Mouse (Mus musculus): ENCODE data around the gene Plekha5. TPM values are rescaled to one million over a fixed set of nuclear protein-coding genes. Genes with fewer than 3 reads are reported as not detected.

Gene Plekha5
- 54.2 and 59.4 TPM in 2 replicates for polyA plus RNA-seq (2016; fragmentation: Nextera tagmentation; extraction: Ambion mirVana)

- peak; percentile 84 for ATAC-seq (ENCODE audit: insufficient number of reproducible peaks, insufficient read depth, low FRiP score, low TSS enrichment)
- Histone ChIP-seq H3K27ac (peak within 1 kb of the TSS; percentile 94), H3K9me3 (no peaks in the 10 kb centered on the region), H3K4me2 (replicated peaks) (peak within 1 kb of the TSS; percentile 64), H3K27me3 (no peaks in the 10 kb centered on the region), H3K36me3 (peaks cover 5% of the 10 kb centered on the region; the same call in 1 of the 2 replicates), H3K9ac (peak within 1 kb of the TSS; percentile 94), H3K4me3 (peak within 1 kb of the TSS; percentile 94), H3K4me1 (peaks cover 9% of the 10 kb centered on the region)
- under 1% methylated on average over 42 of the region's 65 CpGs for WGBS
These were observed at the start of gene Plekha5 for GRCm38 (mm10) chr6:140423846-140424200. Gene Plekha5 (plus strand): TSS chr6:140424054.

GRCm38 (mm10) chr6:140375671-140376070 is 48.2 kb upstream of the Plekha5 start:
- 49% methylated on average over 4 of the region's 4 CpGs for WGBS

GRCm38 (mm10) chr6:140380588-140380987 is 43.3 kb upstream of the Plekha5 start:
- Histone ChIP-seq H3K9me3 (no peaks in the 10 kb centered on the region), H3K36me3 (no peaks in the 10 kb centered on the region), H3K4me3 (no peak overlapping the region), H3K4me2 (replicated peaks) (no peak overlapping the region), H3K27me3 (no peaks in the 10 kb centered on the region), H3K4me1 (no peaks in the 10 kb centered on the region), H3K9ac (no peak overlapping the region), H3K27ac (no peak overlapping the region)
- ATAC-seq (ENCODE audit: insufficient number of reproducible peaks, insufficient read depth, low FRiP score, low TSS enrichment): no peak
- WGBS: 70% methylated on average over 2 of the region's 2 CpGs

More at GRCm38 (mm10) chr6:140375671-140376070, 48.2 kb upstream of the Plekha5 start:
- H3K4me3 ChIP-seq: no peak overlapping the region
- no peaks in the 10 kb centered on the region for H3K4me1 ChIP-seq
- no peak for ATAC-seq (ENCODE audit: insufficient number of reproducible peaks, insufficient read depth, low FRiP score, low TSS enrichment)
- H3K9me3 ChIP-seq: no peaks in the 10 kb centered on the region
- H3K27ac ChIP-seq: no peak overlapping the region
- H3K9ac ChIP-seq: no peak overlapping the region
- H3K27me3 ChIP-seq: no peaks in the 10 kb centered on the region
- H3K4me2 ChIP-seq (replicated peaks): no peak overlapping the region
- no peaks in the 10 kb centered on the region for H3K36me3 ChIP-seq

- Histone ChIP-seq H3K4me3 (no peak overlapping the region), H3K4me2 (replicated peaks) (no peak overlapping the region), H3K9ac (no peak overlapping the region), H3K4me1 (no peaks in the 10 kb centered on the region), H3K36me3 (no peaks in the 10 kb centered on the region), H3K27me3 (no peaks in the 10 kb centered on the region), H3K9me3 (no peaks in the 10 kb centered on the region), H3K27ac (no peak overlapping the region)
- no peak for ATAC-seq (ENCODE audit: insufficient number of reproducible peaks, insufficient read depth, low FRiP score, low TSS enrichment)
- WGBS: 77% methylated on average over 8 of the region's 8 CpGs
These were observed 42.7 kb upstream of the Plekha5 start for GRCm38 (mm10) chr6:140381162-140381561.

GRCm38 (mm10) chr6:140383580-140384400 is 40.1 kb upstream of the Plekha5 start:
- H3K36me3 ChIP-seq: no peaks in the 10 kb centered on the region
- H3K4me2 ChIP-seq (replicated peaks): no peak overlapping the region
- H3K4me1 ChIP-seq: no peaks in the 10 kb centered on the region
- H3K9me3 ChIP-seq: no peaks in the 10 kb centered on the region
- H3K9ac ChIP-seq: no peak overlapping the region
- H3K27me3 ChIP-seq: no peaks in the 10 kb centered on the region
- WGBS: 86% methylated on average over 10 of the region's 10 CpGs
- ATAC-seq (ENCODE audit: insufficient number of reproducible peaks, insufficient read depth, low FRiP score, low TSS enrichment): no peak
- no peak overlapping the region for H3K27ac ChIP-seq
- H3K4me3 ChIP-seq: no peak overlapping the region

GRCm38 (mm10) chr6:140396687-140397086 is 27.2 kb upstream of the Plekha5 start:
- no peak for ATAC-seq (ENCODE audit: insufficient number of reproducible peaks, insufficient read depth, low FRiP score, low TSS enrichment)
- Histone ChIP-seq H3K4me2 (replicated peaks) (no peak overlapping the region), H3K27ac (no peak overlapping the region), H3K36me3 (no peaks in the 10 kb centered on the region), H3K27me3 (no peaks in the 10 kb centered on the region), H3K9ac (no peak overlapping the region), H3K9me3 (no peaks in the 10 kb centered on the region), H3K4me1 (no peaks in the 10 kb centered on the region), H3K4me3 (no peak overlapping the region)
- WGBS: 85% methylated on average over 7 of the region's 7 CpGs

GRCm38 (mm10) chr6:140402766-140403310 is 21.0 kb upstream of the Plekha5 start:
- 63% methylated on average over 13 of the region's 13 CpGs for WGBS
- Histone ChIP-seq H3K36me3 (no peaks in the 10 kb centered on the region), H3K4me1 (no peaks in the 10 kb centered on the region), H3K4me3 (no peak overlapping the region), H3K27ac (no peak overlapping the region), H3K9me3 (no peaks in the 10 kb centered on the region), H3K27me3 (no peaks in the 10 kb centered on the region), H3K4me2 (replicated peaks) (no peak overlapping the region), H3K9ac (no peak overlapping the region)
- ATAC-seq (ENCODE audit: insufficient number of reproducible peaks, insufficient read depth, low FRiP score, low TSS enrichment): no peak

GRCm38 (mm10) chr6:140411996-140412395 is 11.9 kb upstream of the Plekha5 start:
- ATAC-seq (ENCODE audit: insufficient number of reproducible peaks, insufficient read depth, low FRiP score, low TSS enrichment): no peak
- no peaks in the 10 kb centered on the region for H3K27me3 ChIP-seq
- no peaks in the 10 kb centered on the region for H3K9me3 ChIP-seq
- no peak overlapping the region for H3K27ac ChIP-seq
- WGBS: 82% methylated on average over 3 of the region's 3 CpGs
- H3K9ac ChIP-seq: no peak overlapping the region
- no peaks in the 10 kb centered on the region for H3K4me1 ChIP-seq
- no peak overlapping the region for H3K4me3 ChIP-seq
- H3K36me3 ChIP-seq: no peaks in the 10 kb centered on the region
- H3K4me2 ChIP-seq (replicated peaks): no peak overlapping the region

GRCm38 (mm10) chr6:140423041-140423845 is 611 bp upstream of the Plekha5 start:
- 8% methylated on average over 29 of the region's 29 CpGs for WGBS
- ATAC-seq (ENCODE audit: insufficient number of reproducible peaks, insufficient read depth, low FRiP score, low TSS enrichment): no peak
- H3K4me3 ChIP-seq: peak overlapping the region; percentile 94
- H3K9ac ChIP-seq: peak overlapping the region; percentile 94
- peak overlapping the region; percentile 94 for H3K27ac ChIP-seq
- no peaks in the 10 kb centered on the region for H3K27me3 ChIP-seq
- H3K9me3 ChIP-seq: no peaks in the 10 kb centered on the region
- peak overlapping the region; percentile 64 for H3K4me2 ChIP-seq (replicated peaks)
- H3K36me3 ChIP-seq: peaks cover 5% of the 10 kb centered on the region; the same call in 1 of the 2 replicates
- peaks cover 9% of the 10 kb centered on the region for H3K4me1 ChIP-seq

GRCm38 (mm10) chr6:140424201-140424990 is 542 bp downstream of the Plekha5 start:
- Histone ChIP-seq H3K9ac (peak overlapping the region; percentile 94), H3K4me1 (peaks cover 9% of the 10 kb centered on the region), H3K4me3 (peak overlapping the region; percentile 94), H3K36me3 (peaks cover 11% of the 10 kb centered on the region; the same call in 1 of the 2 replicates), H3K4me2 (replicated peaks) (peak overlapping the region; percentile 64), H3K27me3 (no peaks in the 10 kb centered on the region), H3K27ac (peak overlapping the region; percentile 94), H3K9me3 (no peaks in the 10 kb centered on the region)
- peak; percentile 82 for ATAC-seq (ENCODE audit: insufficient number of reproducible peaks, insufficient read depth, low FRiP score, low TSS enrichment)
- WGBS: 1% methylated on average over 66 of the region's 72 CpGs

- peak overlapping the region; percentile 94 for H3K9ac ChIP-seq
- H3K27me3 ChIP-seq: no peaks in the 10 kb centered on the region
- peak; percentile 30; the same call in 1 of the 2 replicates for ATAC-seq (ENCODE audit: insufficient number of reproducible peaks, insufficient read depth, low FRiP score, low TSS enrichment)
- H3K27ac ChIP-seq: peak overlapping the region; percentile 94
- peak overlapping the region; percentile 64 for H3K4me2 ChIP-seq (replicated peaks)
- no peaks in the 10 kb centered on the region for H3K9me3 ChIP-seq
- peaks cover 9% of the 10 kb centered on the region for H3K4me1 ChIP-seq
- WGBS: 0% methylated on average over 17 of the region's 17 CpGs
- H3K4me3 ChIP-seq: peak overlapping the region; percentile 94
- peaks cover 11% of the 10 kb centered on the region; the same call in 1 of the 2 replicates for H3K36me3 ChIP-seq
These were observed 1.1 kb downstream of the Plekha5 start for GRCm38 (mm10) chr6:140424991-140425361.
